Mouse (Mus musculus) midbrain, embryonic 15.5 days (tissue): ENCODE data around the gene Rtn2. TPM values are rescaled to one million over a fixed set of nuclear protein-coding genes. Genes with fewer than 3 reads are reported as not detected.

Source experiments
- ATAC-seq: fragments of 200-750 bp; cut with Nextera tagmentation; replicated peaks from 2 replicates; pipeline ENCODE4 v1.8.0; 2017; ENCODE audit warnings: moderate TSS enrichment
- H3K27ac ChIP-seq: fragments of 300-500 bp; sonication (generic); 2 replicates; pipeline ENCODE4 v1.5.1; 2015; ENCODE audit warnings: mild to moderate bottlenecking, inconsistent platforms
- H3K27me3 ChIP-seq: fragments of 300-500 bp; sonication (generic); replicated peaks from 2 replicates; pipeline ENCODE4 v1.6.1; 2015; ENCODE audit warnings: inconsistent platforms
- H3K36me3 ChIP-seq: fragments of 300-500 bp; sonication (generic); replicated peaks from 2 replicates; pipeline ENCODE4 v1.6.1; 2015; ENCODE audit warnings: inconsistent platforms
- H3K4me1 ChIP-seq: fragments of 300-500 bp; sonication (generic); 2 replicates; pipeline ENCODE4 v1.6.1; 2015; ENCODE audit warnings: inconsistent platforms
- H3K4me2 ChIP-seq: fragments of 300-500 bp; sonication (generic); 2 replicates; pipeline ENCODE4 v1.6.1; 2015; ENCODE audit warnings: inconsistent platforms, mild to moderate bottlenecking, moderate library complexity
- H3K4me3 ChIP-seq: fragments of 300-500 bp; sonication (generic); 2 replicates; pipeline ENCODE4 v1.5.1; 2015; ENCODE audit warnings: mild to moderate bottlenecking, inconsistent platforms
- H3K9ac ChIP-seq: fragments of 300-500 bp; sonication (generic); 2 replicates; pipeline ENCODE4 v1.6.1; 2015; ENCODE audit warnings: mild to moderate bottlenecking, inconsistent platforms
- H3K9me3 ChIP-seq: fragments of 300-500 bp; sonication (generic); 2 replicates; pipeline ENCODE4 v1.6.1; 2016; ENCODE audit warnings: inconsistent platforms
- WGBS: fragments of 180-500 bp; shearing (Covaris S2); methylation state at CpG from one replicate; pipeline ENCODE4 v1.1.7; 2015; ENCODE audit warnings: mixed read lengths; 5-methylcytosine and 5-hydroxymethylcytosine counted together
- polyA plus RNA-seq: library from polyadenylated mRNA; unstranded; fragments of >200 nt; fragmentation: Nextera tagmentation; extraction: Ambion mirVana; gene quantifications from 2 replicates; pipeline ENCODE4 v1.2.1, GENCODE M21; 2015

Gene Rtn2
- polyA plus RNA-seq, 1 experiment from 2014 or later = 112 TPM

GRCm38 (mm10) chr7:19290969-19291596 lies 8.7 kb downstream of the Rtn2 start:
- H3K9me3 ChIP-seq = no peaks in the 10 kb centered on the region
- no peak overlapping the region for H3K9ac ChIP-seq
- WGBS = 5% methylated on average over 20 of the region's 20 CpGs
- H3K4me2 ChIP-seq = peak overlapping the region; percentile 34
- peak overlapping the region; percentile 2; the same call in 1 of the 2 replicates for H3K4me3 ChIP-seq
- H3K36me3 ChIP-seq = peaks cover 42% of the 10 kb centered on the region
- peaks cover 8% of the 10 kb centered on the region for H3K4me1 ChIP-seq
- no peaks in the 10 kb centered on the region for H3K27me3 ChIP-seq
- H3K27ac ChIP-seq = 0 out of 2 replicates have a peak overlapping the region, but pooled peaks have one; percentile 4
- ATAC-seq = 0 out of 2 replicates have a peak, but pooled peaks have one; percentile 17

GRCm38 (mm10) chr7:19295503-19296185 lies 13.2 kb downstream of the Rtn2 start:
- Histone ChIP-seq H3K4me3 (peak overlapping the region; percentile 7; the same call in 1 of the 2 replicates), H3K9ac (no peak overlapping the region), H3K4me2 (peak overlapping the region; percentile 40), H3K27ac (0 out of 2 replicates have a peak overlapping the region, but pooled peaks have one; percentile 40), H3K27me3 (no peaks in the 10 kb centered on the region), H3K9me3 (no peaks in the 10 kb centered on the region), H3K36me3 (peaks cover 21% of the 10 kb centered on the region), H3K4me1 (peaks cover 10% of the 10 kb centered on the region)
- ATAC-seq = peak; percentile 64
- WGBS = 15% methylated on average over 20 of the region's 22 CpGs

GRCm38 (mm10) chr7:19297034-19297433 lies 14.6 kb downstream of the Rtn2 start:
- Histone ChIP-seq H3K4me2 (no peak overlapping the region), H3K36me3 (peaks cover 21% of the 10 kb centered on the region), H3K27ac (no peak overlapping the region), H3K9me3 (no peaks in the 10 kb centered on the region), H3K9ac (no peak overlapping the region), H3K27me3 (peaks cover under 1% of the 10 kb centered on the region; the same call in 1 of the 2 replicates), H3K4me3 (no peak overlapping the region), H3K4me1 (peaks cover 13% of the 10 kb centered on the region)
- no peak for ATAC-seq
- 90% methylated on average over 6 of the region's 6 CpGs for WGBS

GRCm38 (mm10) chr7:19297794-19298193 lies 15.4 kb downstream of the Rtn2 start:
- Histone ChIP-seq H3K4me1 (peaks cover 18% of the 10 kb centered on the region), H3K4me2 (no peak overlapping the region), H3K36me3 (peaks cover 21% of the 10 kb centered on the region), H3K4me3 (no peak overlapping the region), H3K27me3 (peaks cover 8% of the 10 kb centered on the region), H3K9me3 (no peaks in the 10 kb centered on the region), H3K9ac (no peak overlapping the region), H3K27ac (no peak overlapping the region)
- WGBS = 93% methylated on average over 5 of the region's 5 CpGs
- no peak for ATAC-seq

GRCm38 (mm10) chr7:19299194-19299593 lies 16.8 kb downstream of the Rtn2 start:
- Histone ChIP-seq H3K27me3 (peaks cover 18% of the 10 kb centered on the region), H3K27ac (no peak overlapping the region), H3K4me1 (peaks cover 25% of the 10 kb centered on the region), H3K4me3 (no peak overlapping the region), H3K4me2 (no peak overlapping the region), H3K36me3 (0 out of 2 replicates have a peak, but pooled peaks cover 10% of the 10 kb centered on the region), H3K9me3 (no peaks in the 10 kb centered on the region), H3K9ac (no peak overlapping the region)
- ATAC-seq = no peak
- 20% methylated on average over 3 of the region's 3 CpGs for WGBS

- Histone ChIP-seq H3K36me3 (0 out of 2 replicates have a peak, but pooled peaks cover 3% of the 10 kb centered on the region), H3K9me3 (no peaks in the 10 kb centered on the region), H3K27me3 (peaks cover 34% of the 10 kb centered on the region), H3K9ac (peak overlapping the region; percentile 39), H3K4me1 (peaks cover 37% of the 10 kb centered on the region), H3K4me3 (peak overlapping the region; percentile 50), H3K27ac (peak overlapping the region; percentile 46; the same call in 1 of the 2 replicates), H3K4me2 (peak overlapping the region; percentile 78)
- WGBS = under 1% methylated on average over 29 of the region's 29 CpGs
- peak; percentile 86 for ATAC-seq
Measured at GRCm38 (mm10) chr7:19300501-19301421, 18.3 kb downstream of the Rtn2 start.

- Histone ChIP-seq H3K4me2 (peak overlapping the region; percentile 78), H3K9me3 (no peaks in the 10 kb centered on the region), H3K27ac (peak overlapping the region; percentile 46; the same call in 1 of the 2 replicates), H3K36me3 (no peaks in the 10 kb centered on the region), H3K4me3 (peak overlapping the region; percentile 50), H3K9ac (peak overlapping the region; percentile 39), H3K4me1 (peaks cover 37% of the 10 kb centered on the region), H3K27me3 (peaks cover 43% of the 10 kb centered on the region)
- ATAC-seq = no peak; the same call in 1 of the 2 replicates
- 9% methylated on average over 16 of the region's 16 CpGs for WGBS
Measured at GRCm38 (mm10) chr7:19301461-19302263, 19.2 kb downstream of the Rtn2 start.

- no peak for ATAC-seq
- no peak overlapping the region for H3K27ac ChIP-seq
- no peaks in the 10 kb centered on the region for H3K36me3 ChIP-seq
- peak overlapping the region; percentile 50 for H3K4me3 ChIP-seq
- WGBS = 47% methylated on average over 13 of the region's 13 CpGs
- H3K9ac ChIP-seq = peak overlapping the region; percentile 39
- peaks cover 38% of the 10 kb centered on the region for H3K4me1 ChIP-seq
- peak overlapping the region; percentile 78 for H3K4me2 ChIP-seq
- H3K27me3 ChIP-seq = peaks cover 51% of the 10 kb centered on the region
- no peaks in the 10 kb centered on the region for H3K9me3 ChIP-seq
Measured at GRCm38 (mm10) chr7:19302264-19303045, 20.0 kb downstream of the Rtn2 start.

- no peak overlapping the region for H3K9ac ChIP-seq
- no peak overlapping the region for H3K27ac ChIP-seq
- H3K9me3 ChIP-seq = no peaks in the 10 kb centered on the region
- no peak overlapping the region for H3K4me3 ChIP-seq
- H3K4me1 ChIP-seq = peaks cover 43% of the 10 kb centered on the region
- 77% methylated on average over 12 of the region's 12 CpGs for WGBS
- no peaks in the 10 kb centered on the region for H3K36me3 ChIP-seq
- no peak overlapping the region for H3K4me2 ChIP-seq
- ATAC-seq = no peak
- H3K27me3 ChIP-seq = peaks cover 51% of the 10 kb centered on the region
Measured at GRCm38 (mm10) chr7:19303046-19303305, 20.6 kb downstream of the Rtn2 start.

- Histone ChIP-seq H3K4me3 (0 out of 2 replicates have a peak overlapping the region, but pooled peaks have one; percentile 27), H3K27ac (no peak overlapping the region), H3K36me3 (no peaks in the 10 kb centered on the region), H3K4me1 (peaks cover 45% of the 10 kb centered on the region), H3K9ac (no peak overlapping the region), H3K9me3 (no peaks in the 10 kb centered on the region), H3K4me2 (peak overlapping the region; percentile 46), H3K27me3 (peaks cover 51% of the 10 kb centered on the region)
- WGBS = 0% methylated on average over 16 of the region's 16 CpGs
- ATAC-seq = no peak
Measured at GRCm38 (mm10) chr7:19303770-19304169, 21.3 kb downstream of the Rtn2 start.
